Mouse (Mus musculus): ENCODE measurements at regions not wholly inside any gene's neighbourhood (a gene's known extent, or its start where the extent isn't known, plus 50 kb on each side); places are given as distances from the start of the nearest gene placed in this dataset.

DNA sequence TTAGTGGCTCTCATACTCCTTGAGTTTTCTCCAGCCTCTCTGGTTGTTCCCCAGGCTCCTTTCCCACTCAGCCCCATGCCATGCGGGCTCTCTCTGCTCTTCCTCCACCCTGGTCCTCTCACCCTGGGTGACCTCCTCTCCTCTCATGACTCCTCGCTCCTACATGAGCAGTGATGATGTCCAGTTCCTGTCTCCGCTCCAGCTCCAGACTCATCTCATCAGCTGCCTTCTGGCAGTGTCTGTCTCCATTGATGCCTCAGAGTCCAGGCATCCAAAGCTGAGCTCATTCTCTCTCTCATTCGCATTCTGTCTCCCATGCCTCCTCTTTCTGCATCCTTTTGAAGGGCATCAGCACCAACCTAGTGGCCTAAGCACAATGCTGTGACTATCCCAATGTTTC is 94.8 kb upstream of the Teddm2 start:
- no peak for TF ChIP-seq CTCF (IDR thresholded peaks at IDR 0.05; ENCODE audit: low read depth)
- no peak for TF ChIP-seq EP300 (IDR thresholded peaks at IDR 0.05; ENCODE audit: low read depth)
- ATAC-seq (ENCODE audit: insufficient read depth, low read depth) (no peak), DNase-seq (ENCODE audit: low spot score) (no peak)
- no peak overlapping the region for H3K9ac ChIP-seq (replicated peaks; ENCODE audit: low read depth, low read length)
- no peak overlapping the region for H3K4me2 ChIP-seq (ENCODE audit: low read depth, low read length)
- no peaks in the 10 kb centered on the region for H3K27me3 ChIP-seq (ENCODE audit: control insufficient read depth, insufficient read depth, low read length)
- no peak overlapping the region for H3K4me3 ChIP-seq (ENCODE audit: low read depth, low read length)
- 90% methylated on average over 4 of the region's 4 CpGs for WGBS
- no peaks in the 10 kb centered on the region for H3K4me1 ChIP-seq (ENCODE audit: control insufficient read depth, insufficient read depth)
- H3K27ac ChIP-seq (ENCODE audit: low read depth): no peak overlapping the region
- no peaks in the 10 kb centered on the region for H3K36me3 ChIP-seq (replicated peaks; ENCODE audit: control insufficient read depth, insufficient read depth, low read length)
- H3K9me3 ChIP-seq (replicated peaks; ENCODE audit: control insufficient read depth, low read length): peaks cover 8% of the 10 kb centered on the region; the same call in 1 of the 2 replicates

- Histone ChIP-seq H3K4me3 (ENCODE audit: low read depth, low read length) (no peak overlapping the region), H3K4me1 (ENCODE audit: control insufficient read depth, insufficient read depth) (no peaks in the 10 kb centered on the region), H3K4me2 (ENCODE audit: low read depth, low read length) (no peak overlapping the region), H3K27me3 (ENCODE audit: control insufficient read depth, insufficient read depth, low read length) (no peaks in the 10 kb centered on the region), H3K9ac (replicated peaks; ENCODE audit: low read depth, low read length) (no peak overlapping the region), H3K9me3 (replicated peaks; ENCODE audit: control insufficient read depth, low read length) (peaks cover 8% of the 10 kb centered on the region; the same call in 1 of the 2 replicates), H3K27ac (ENCODE audit: low read depth) (no peak overlapping the region), H3K36me3 (replicated peaks; ENCODE audit: control insufficient read depth, insufficient read depth, low read length) (no peaks in the 10 kb centered on the region)
- DNase-seq (ENCODE audit: low spot score) (no peak), ATAC-seq (ENCODE audit: insufficient read depth, low read depth) (no peak)
- no peak for TF ChIP-seq CTCF (IDR thresholded peaks at IDR 0.05; ENCODE audit: low read depth)
- TF ChIP-seq EP300 (IDR thresholded peaks at IDR 0.05; ENCODE audit: low read depth): no peak
- 82% methylated on average over 15 of the region's 15 CpGs for WGBS
Measured at GRCm38 (mm10) chr1:153997201-153998181, 97.5 kb upstream of the Teddm2 start.

- DNase-seq (ENCODE audit: low spot score) (no peak), ATAC-seq (ENCODE audit: insufficient read depth, low read depth) (no peak)
- no peak overlapping the region for H3K4me3 ChIP-seq (ENCODE audit: low read depth, low read length)
- H3K27ac ChIP-seq (ENCODE audit: low read depth): no peak overlapping the region
- no peaks in the 10 kb centered on the region for H3K27me3 ChIP-seq (ENCODE audit: control insufficient read depth, insufficient read depth, low read length)
- H3K9me3 ChIP-seq (replicated peaks; ENCODE audit: control insufficient read depth, low read length): no peaks in the 10 kb centered on the region
- H3K4me1 ChIP-seq (ENCODE audit: control insufficient read depth, insufficient read depth): no peaks in the 10 kb centered on the region
- H3K4me2 ChIP-seq (ENCODE audit: low read depth, low read length): no peak overlapping the region
- TF ChIP-seq EP300 (IDR thresholded peaks at IDR 0.05; ENCODE audit: low read depth) (no peak), CTCF (IDR thresholded peaks at IDR 0.05; ENCODE audit: low read depth) (no peak)
- H3K36me3 ChIP-seq (replicated peaks; ENCODE audit: control insufficient read depth, insufficient read depth, low read length): no peaks in the 10 kb centered on the region
- H3K9ac ChIP-seq (replicated peaks; ENCODE audit: low read depth, low read length): no peak overlapping the region
- WGBS: 43% methylated on average over 6 of the region's 6 CpGs
Measured at GRCm38 (mm10) chr1:153999776-154000175, 99.7 kb upstream of the Teddm2 start.

- DNase-seq (ENCODE audit: low spot score): no peak
- H3K36me3 ChIP-seq (replicated peaks; ENCODE audit: control insufficient read depth, insufficient read depth, low read length): no peaks in the 10 kb centered on the region
- H3K4me2 ChIP-seq (ENCODE audit: low read depth, low read length): no peak overlapping the region
- H3K9me3 ChIP-seq (replicated peaks; ENCODE audit: control insufficient read depth, low read length): no peaks in the 10 kb centered on the region
- no peaks in the 10 kb centered on the region for H3K4me1 ChIP-seq (ENCODE audit: control insufficient read depth, insufficient read depth)
- H3K9ac ChIP-seq (replicated peaks; ENCODE audit: low read depth, low read length): no peak overlapping the region
- no peak for ATAC-seq (ENCODE audit: insufficient read depth, low read depth)
- no peak overlapping the region for H3K4me3 ChIP-seq (ENCODE audit: low read depth, low read length)
- WGBS: 51% methylated on average over 7 of the region's 7 CpGs
- H3K27ac ChIP-seq (ENCODE audit: low read depth): no peak overlapping the region
- H3K27me3 ChIP-seq (ENCODE audit: control insufficient read depth, insufficient read depth, low read length): no peaks in the 10 kb centered on the region
- TF ChIP-seq EP300 (IDR thresholded peaks at IDR 0.05; ENCODE audit: low read depth): no peak
- TF ChIP-seq CTCF (IDR thresholded peaks at IDR 0.05; ENCODE audit: low read depth): no peak
Measured at GRCm38 (mm10) chr1:154003669-154004068, 103.6 kb upstream of the Teddm2 start.

DNA sequence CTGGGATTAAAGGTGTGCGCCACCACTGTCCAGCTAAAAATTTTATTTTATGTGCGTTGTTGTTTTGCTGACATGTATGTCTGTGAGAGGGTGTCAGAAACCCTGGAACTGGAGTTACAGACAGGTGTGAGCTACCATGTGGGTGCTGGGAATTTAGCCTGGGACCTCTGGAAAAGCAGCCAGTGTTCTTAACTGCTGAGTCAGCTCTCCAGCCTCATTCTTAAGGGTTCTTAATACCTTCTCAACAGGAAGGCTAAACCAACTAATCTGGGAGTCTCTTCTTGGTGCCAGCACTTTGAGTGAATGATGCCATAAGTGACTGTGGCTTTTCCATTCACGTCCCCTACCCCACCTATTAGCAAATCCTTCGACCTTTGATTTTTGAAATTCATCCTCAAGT is 104.6 kb upstream of the Teddm2 start:
- no peak overlapping the region for H3K4me2 ChIP-seq (ENCODE audit: low read depth, low read length)
- DNase-seq (ENCODE audit: low spot score) (no peak), ATAC-seq (ENCODE audit: insufficient read depth, low read depth) (no peak)
- TF ChIP-seq EP300 (IDR thresholded peaks at IDR 0.05; ENCODE audit: low read depth) (no peak), CTCF (IDR thresholded peaks at IDR 0.05; ENCODE audit: low read depth) (no peak)
- 86% methylated on average over 4 of the region's 4 CpGs for WGBS
- H3K27ac ChIP-seq (ENCODE audit: low read depth): no peak overlapping the region
- no peak overlapping the region for H3K4me3 ChIP-seq (ENCODE audit: low read depth, low read length)
- H3K4me1 ChIP-seq (ENCODE audit: control insufficient read depth, insufficient read depth): no peaks in the 10 kb centered on the region
- no peaks in the 10 kb centered on the region for H3K9me3 ChIP-seq (replicated peaks; ENCODE audit: control insufficient read depth, low read length)
- no peaks in the 10 kb centered on the region for H3K36me3 ChIP-seq (replicated peaks; ENCODE audit: control insufficient read depth, insufficient read depth, low read length)
- H3K9ac ChIP-seq (replicated peaks; ENCODE audit: low read depth, low read length): no peak overlapping the region
- H3K27me3 ChIP-seq (ENCODE audit: control insufficient read depth, insufficient read depth, low read length): no peaks in the 10 kb centered on the region

Measured in heart, postnatal 0 days (tissue).